Mouse (Mus musculus): ENCODE data around the gene Ppp1r13b.

- TF ChIP-seq CTCF (IDR thresholded peaks at IDR 0.05; ENCODE audit: low read depth, low read length): no peak
- no peak for TF ChIP-seq GATA1 (IDR thresholded peaks at IDR 0.05; ENCODE audit: borderline replicate concordance, low read length)
- no peak for TF ChIP-seq GATA2 (IDR thresholded peaks at IDR 0.05; ENCODE audit: borderline replicate concordance, low read depth, low read length)
Measured at GRCm38 (mm10) chr12:111798493-111798892, 109.4 kb downstream of the Ppp1r13b start.
